Mouse (Mus musculus): ENCODE measurements around the gene Hist1h2ae. TPM values are rescaled to one million over a fixed set of nuclear protein-coding genes. Genes with fewer than 3 reads are reported as not detected.
"Not testable (repeated sequence)": the region's sequence is repeated elsewhere in the genome, so short reads cannot be mapped to it uniquely, and the experiment has no call there.

The Hist1h2ae gene
- polyA plus RNA-seq, 1 experiment, result 0.22 TPM

DNA sequence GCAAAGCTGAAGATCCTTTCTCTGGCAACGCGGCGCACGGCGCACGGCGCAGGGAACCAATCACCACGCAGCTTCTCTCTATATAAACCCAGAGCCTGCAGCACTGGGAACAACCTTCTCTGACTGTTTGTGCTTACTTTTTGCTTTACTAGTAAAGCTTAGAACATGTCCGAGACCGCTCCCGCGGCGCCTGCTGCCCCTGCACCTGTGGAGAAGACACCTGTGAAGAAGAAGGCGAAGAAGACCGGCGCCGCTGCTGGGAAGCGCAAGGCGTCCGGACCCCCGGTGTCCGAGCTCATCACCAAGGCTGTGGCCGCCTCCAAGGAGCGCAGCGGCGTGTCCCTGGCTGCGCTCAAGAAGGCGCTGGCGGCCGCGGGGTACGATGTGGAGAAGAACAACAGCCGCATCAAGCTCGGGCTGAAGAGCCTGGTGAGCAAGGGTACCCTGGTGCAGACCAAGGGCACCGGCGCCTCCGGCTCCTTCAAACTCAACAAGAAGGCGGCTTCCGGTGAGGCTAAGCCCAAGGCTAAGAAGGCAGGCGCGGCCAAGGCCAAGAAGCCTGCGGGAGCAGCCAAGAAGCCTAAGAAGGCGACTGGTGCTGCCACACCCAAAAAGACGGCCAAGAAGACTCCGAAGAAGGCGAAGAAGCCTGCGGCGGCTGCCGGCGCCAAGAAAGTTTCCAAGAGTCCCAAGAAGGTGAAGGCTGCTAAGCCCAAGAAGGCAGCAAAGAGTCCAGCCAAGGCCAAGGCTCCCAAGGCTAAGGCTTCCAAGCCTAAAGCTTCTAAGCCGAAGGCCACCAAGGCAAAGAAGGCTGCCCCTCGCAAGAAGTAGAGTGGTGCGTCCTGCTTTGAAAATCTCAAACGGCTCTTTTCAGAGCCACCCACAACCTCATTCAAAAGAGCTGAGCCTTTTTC lies 15.8 kb downstream of the Hist1h2ae start:
- no peaks in the 10 kb centered on the region for H3K36me3 ChIP-seq (ENCODE audit: control insufficient read depth, insufficient read depth, low read length)
- DNase-seq, result peak; percentile 73
- peak overlapping the region; percentile 66; the same call in 1 of the 2 replicates for H3K27ac ChIP-seq (ENCODE audit: insufficient read depth, low read depth, low read length)
- H3K27me3 ChIP-seq (replicated peaks; ENCODE audit: control insufficient read depth, insufficient read depth, low read length), result no peaks in the 10 kb centered on the region
- no peaks in the 10 kb centered on the region for H3K4me1 ChIP-seq (ENCODE audit: control insufficient read depth, insufficient read depth, low read length)
- under 1% methylated on average over 54 of the region's 54 CpGs for WGBS
- no peak for TF ChIP-seq CTCF (conservative IDR thresholded peaks at IDR 0.05; ENCODE audit: insufficient read depth, insufficient read length, low read depth, low read length)
- TF ChIP-seq POLR2A (IDR thresholded peaks at IDR 0.05; ENCODE audit: low read depth, low read length), result peak; percentile 15
- peak overlapping the region; percentile 52 for H3K4me3 ChIP-seq (ENCODE audit: insufficient read depth, low read depth, low read length)

DNA sequence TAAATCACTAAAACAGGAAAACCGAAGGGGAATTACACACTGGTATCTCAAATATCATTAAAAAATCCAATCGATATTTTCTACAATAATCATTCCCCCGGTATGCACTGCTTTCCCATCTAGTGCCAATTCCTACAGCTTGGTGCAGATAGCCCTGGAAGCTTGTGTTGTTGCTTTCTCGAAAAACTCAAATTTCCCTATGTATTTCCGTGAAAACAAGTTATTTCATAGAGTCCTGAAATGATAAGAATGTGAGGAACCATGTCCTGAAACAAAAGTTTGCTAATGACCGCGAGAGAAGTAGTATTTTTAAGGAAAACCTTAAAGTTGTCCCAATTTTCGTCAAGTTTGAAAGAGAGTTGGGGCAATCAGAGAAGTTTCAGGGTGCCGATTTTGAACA lies 16.6 kb downstream of the Hist1h2ae start:
- no peak for DNase-seq
- WGBS, result 18% methylated on average over 9 of the region's 9 CpGs
- Histone ChIP-seq H3K27ac (ENCODE audit: insufficient read depth, low read depth, low read length) (no peak overlapping the region), H3K36me3 (ENCODE audit: control insufficient read depth, insufficient read depth, low read length) (no peaks in the 10 kb centered on the region), H3K4me1 (ENCODE audit: control insufficient read depth, insufficient read depth, low read length) (no peaks in the 10 kb centered on the region), H3K4me3 (ENCODE audit: insufficient read depth, low read depth, low read length) (peak overlapping the region; percentile 52; the same call in 1 of the 2 replicates), H3K27me3 (replicated peaks; ENCODE audit: control insufficient read depth, insufficient read depth, low read length) (no peaks in the 10 kb centered on the region)
- TF ChIP-seq CTCF (conservative IDR thresholded peaks at IDR 0.05; ENCODE audit: insufficient read depth, insufficient read length, low read depth, low read length), result no peak
- no peak for TF ChIP-seq POLR2A (IDR thresholded peaks at IDR 0.05; ENCODE audit: low read depth, low read length)

DNA sequence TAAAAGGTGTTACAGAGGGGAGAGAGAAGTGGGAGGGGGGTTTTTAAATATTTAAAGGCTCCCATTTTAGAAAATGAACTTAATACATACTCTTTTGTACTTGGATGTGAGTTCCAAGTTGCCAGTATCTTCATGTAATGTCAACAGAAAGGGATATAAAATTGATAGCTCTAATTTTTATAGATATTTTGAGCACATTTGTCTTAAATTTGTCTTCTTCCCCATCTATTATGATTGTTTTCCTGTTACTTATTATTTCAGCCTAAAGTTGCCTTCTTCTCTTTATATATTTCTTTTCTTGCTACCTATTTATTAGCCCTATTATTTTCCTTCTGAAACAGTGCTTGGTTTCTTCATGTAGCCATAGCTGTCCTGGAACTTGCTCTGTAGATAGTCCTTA lies 18.1 kb downstream of the Hist1h2ae start, which contains the start of gene Hist1h1d:
Gene Hist1h1d (plus strand): TSS at position 301 of the 400 bp plus-strand sequence.
- Histone ChIP-seq H3K4me3 (ENCODE audit: insufficient read depth, low read depth, low read length) (no peak within 1 kb of the TSS), H3K36me3 (ENCODE audit: control insufficient read depth, insufficient read depth, low read length) (no peaks in the 10 kb centered on the region), H3K4me1 (ENCODE audit: control insufficient read depth, insufficient read depth, low read length) (no peaks in the 10 kb centered on the region), H3K27ac (ENCODE audit: insufficient read depth, low read depth, low read length) (no peak within 1 kb of the TSS), H3K27me3 (replicated peaks; ENCODE audit: control insufficient read depth, insufficient read depth, low read length) (no peaks in the 10 kb centered on the region)
- DNase-seq, result no peak
- TF ChIP-seq POLR2A (IDR thresholded peaks at IDR 0.05; ENCODE audit: low read depth, low read length) (no peak), CTCF (conservative IDR thresholded peaks at IDR 0.05; ENCODE audit: insufficient read depth, insufficient read length, low read depth, low read length) (no peak)

DNA sequence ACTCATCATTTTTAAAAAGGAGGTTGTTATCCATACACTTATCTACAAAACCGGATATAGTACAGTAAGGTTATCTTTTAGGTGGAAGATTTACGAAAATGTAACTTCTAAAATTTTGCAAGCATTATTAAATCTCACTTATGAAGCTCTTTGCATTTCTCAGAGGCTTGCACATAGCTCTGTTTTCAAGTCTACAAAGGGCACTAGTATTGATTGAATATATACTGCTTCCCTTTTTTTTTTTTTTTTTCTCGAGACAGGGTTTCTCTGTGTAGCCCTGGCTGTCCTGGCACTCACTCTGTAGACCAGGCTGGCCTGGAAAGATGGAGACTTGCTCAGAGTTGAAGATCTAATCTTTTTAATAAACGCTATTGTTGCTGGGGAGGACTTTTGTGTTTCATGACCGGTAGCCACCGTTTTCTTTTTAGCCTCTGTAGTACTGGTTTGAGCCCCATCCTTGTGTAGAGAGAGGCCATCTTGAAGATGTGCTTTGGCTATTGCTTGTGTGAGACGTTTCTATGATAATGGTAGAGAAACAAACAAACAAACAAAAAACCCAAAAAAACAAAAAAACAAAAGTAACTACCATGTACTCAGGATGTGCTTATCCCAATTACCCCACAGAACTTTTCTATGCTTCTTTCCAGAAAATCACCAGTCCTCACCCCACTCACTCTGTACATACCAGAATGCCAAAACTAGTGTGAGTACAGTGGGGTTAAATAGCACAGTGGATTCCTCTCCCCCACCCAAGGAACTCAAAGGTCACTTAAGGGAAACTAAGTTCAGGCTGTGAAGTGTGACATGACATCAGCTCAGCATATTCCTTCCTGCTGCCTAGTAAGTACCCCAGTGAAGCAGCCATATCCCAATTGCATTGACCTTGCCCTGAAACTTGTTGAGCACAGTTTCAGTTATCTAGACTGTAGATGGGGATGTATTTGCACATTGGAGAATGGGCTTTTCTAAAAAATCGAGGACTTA lies 18.8 kb downstream of the Hist1h2ae start:
- no peak for DNase-seq
- Histone ChIP-seq H3K4me1 (ENCODE audit: control insufficient read depth, insufficient read depth, low read length) (no peaks in the 10 kb centered on the region), H3K4me3 (ENCODE audit: insufficient read depth, low read depth, low read length) (no peak overlapping the region; the same call in 1 of the 2 replicates), H3K27ac (ENCODE audit: insufficient read depth, low read depth, low read length) (no peak overlapping the region), H3K36me3 (ENCODE audit: control insufficient read depth, insufficient read depth, low read length) (no peaks in the 10 kb centered on the region), H3K27me3 (replicated peaks; ENCODE audit: control insufficient read depth, insufficient read depth, low read length) (no peaks in the 10 kb centered on the region)
- TF ChIP-seq CTCF (conservative IDR thresholded peaks at IDR 0.05; ENCODE audit: insufficient read depth, insufficient read length, low read depth, low read length), result no peak
- no peak for TF ChIP-seq POLR2A (IDR thresholded peaks at IDR 0.05; ENCODE audit: low read depth, low read length)
- WGBS, result 55% methylated on average over 8 of the region's 8 CpGs

DNA sequence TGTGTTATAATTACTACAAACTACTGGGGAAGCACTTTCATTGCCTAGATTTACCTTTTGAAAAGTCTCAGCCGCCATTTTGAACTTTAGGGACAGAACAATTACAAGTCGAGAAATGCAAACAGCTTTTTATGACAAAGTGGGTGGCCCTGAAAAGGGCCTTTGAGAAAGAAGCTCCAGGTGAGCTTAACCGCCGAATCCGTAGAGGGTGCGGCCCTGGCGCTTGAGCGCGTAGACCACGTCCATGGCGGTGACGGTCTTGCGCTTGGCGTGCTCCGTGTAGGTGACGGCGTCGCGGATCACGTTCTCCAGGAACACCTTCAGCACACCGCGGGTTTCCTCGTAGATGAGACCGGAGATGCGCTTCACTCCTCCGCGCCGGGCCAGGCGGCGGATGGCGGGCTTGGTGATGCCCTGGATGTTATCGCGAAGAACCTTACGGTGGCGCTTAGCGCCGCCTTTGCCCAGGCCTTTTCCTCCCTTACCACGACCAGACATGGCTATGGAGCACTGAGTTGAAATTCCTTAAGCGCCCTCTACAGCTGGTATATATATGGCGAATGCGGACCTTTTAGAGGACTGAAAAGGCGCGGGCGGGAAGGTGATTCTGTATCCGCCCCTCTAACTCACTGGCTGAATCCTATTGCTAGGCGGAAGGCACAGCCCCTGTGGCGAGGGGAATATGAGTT lies 19.7 kb downstream of the Hist1h2ae start, which contains the start of gene Hist1h4f:
Gene Hist1h4f (minus strand): TSS at position 503 of the 689 bp plus-strand sequence.
- DNase-seq, result peak; percentile 88
- H3K36me3 ChIP-seq (ENCODE audit: control insufficient read depth, insufficient read depth, low read length); H3K4me1 ChIP-seq (ENCODE audit: control insufficient read depth, insufficient read depth, low read length); H3K27ac ChIP-seq (ENCODE audit: insufficient read depth, low read depth, low read length); H3K27me3 ChIP-seq (replicated peaks; ENCODE audit: control insufficient read depth, insufficient read depth, low read length): not testable (repeated sequence)
- 0 out of 2 replicates have a peak, but pooled peaks have one; percentile 31 for TF ChIP-seq CTCF (conservative IDR thresholded peaks at IDR 0.05; ENCODE audit: insufficient read depth, insufficient read length, low read depth, low read length)
- H3K4me3 ChIP-seq (ENCODE audit: insufficient read depth, low read depth, low read length), result peak within 1 kb of the TSS; percentile 59
- 1% methylated on average over 47 of the region's 47 CpGs for WGBS

DNA sequence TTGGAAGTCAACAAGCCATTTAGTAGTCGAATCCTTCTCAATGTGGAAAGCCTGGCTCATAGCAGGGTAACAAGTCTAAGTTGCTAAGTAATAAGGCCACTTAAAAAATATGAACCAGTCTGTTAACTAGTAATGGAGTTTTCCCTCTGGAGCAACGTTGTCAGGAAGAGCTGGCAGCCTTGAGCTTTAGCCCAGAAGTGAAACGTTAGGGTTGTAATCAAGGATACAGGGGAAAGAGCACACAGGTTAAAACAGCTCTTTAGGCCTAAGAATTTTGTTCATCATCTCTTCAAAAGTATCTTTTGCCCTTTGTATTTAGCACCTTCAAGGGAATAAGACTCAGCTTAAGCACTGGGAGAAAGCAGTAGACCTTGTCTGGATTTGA lies 20.3 kb downstream of the Hist1h2ae start:
- TF ChIP-seq CTCF (conservative IDR thresholded peaks at IDR 0.05; ENCODE audit: insufficient read depth, insufficient read length, low read depth, low read length) (no peak), POLR2A (IDR thresholded peaks at IDR 0.05; ENCODE audit: low read depth, low read length) (no peak)
- H3K4me3 ChIP-seq (ENCODE audit: insufficient read depth, low read depth, low read length), result no peak overlapping the region
- H3K27ac ChIP-seq (ENCODE audit: insufficient read depth, low read depth, low read length), result no peak overlapping the region
- 17% methylated on average over 3 of the region's 3 CpGs for WGBS
- H3K27me3 ChIP-seq (replicated peaks; ENCODE audit: control insufficient read depth, insufficient read depth, low read length), result no peaks in the 10 kb centered on the region
- no peaks in the 10 kb centered on the region for H3K36me3 ChIP-seq (ENCODE audit: control insufficient read depth, insufficient read depth, low read length)
- H3K4me1 ChIP-seq (ENCODE audit: control insufficient read depth, insufficient read depth, low read length), result no peaks in the 10 kb centered on the region
- DNase-seq, result no peak
